Mouse (Mus musculus) heart, postnatal 10 days (tissue): Measurements from ENCODE around the gene Rab14. TPM values are rescaled to one million over a fixed set of nuclear protein-coding genes. Genes with fewer than 3 reads are reported as not detected.

ENCODE experiments used
- DNase-seq, 2 experiments: peaks; one replicate each; pipeline ENCODE4 v3.0.0; 2021
- intact Hi-C: fragments of 180-260 bp; cut with DNase I; formaldehyde crosslinking; loops from one replicate; pipeline ENCODE4 v1.15.1; 2025
- total RNA-seq, 2 experiments: library from RNA; stranded (reverse); gene quantifications; 2 replicates each; pipeline ENCODE4 v1.2.3; 2021

Gene Rab14
- 100 to 1,000 TPM; 154 to 160 TPM for total RNA-seq

GRCm38 (mm10) chr2:35200898-35201668 is at the start of gene Rab14:
Rab14 (minus strand) TSS chr2:35201120.
- intact Hi-C loops = no loop called here

GRCm38 (mm10) chr2:35247763-35248162 is 46.8 kb upstream of the Rab14 start:
- DNase-seq = no peak
- intact Hi-C loops = no loop called here

More at GRCm38 (mm10) chr2:35200898-35201668, at the start of gene Rab14:
- DNase-seq = peak; percentile 100

GRCm38 (mm10) chr2:35244241-35244640 is 43.3 kb upstream of the Rab14 start:
- no peak for DNase-seq
- intact Hi-C loops = no loop called here

- DNase-seq = peak in 1 of 2 experiments; percentile 26
- intact Hi-C loops = no loop called here
These were observed 34.1 kb upstream of the Rab14 start for GRCm38 (mm10) chr2:35235021-35235420.

GRCm38 (mm10) chr2:35233898-35234297 is 33.0 kb upstream of the Rab14 start:
- intact Hi-C loops = no loop called here
- no peak for DNase-seq

- intact Hi-C loops = no loop called here
- DNase-seq = no peak
These were observed 31.9 kb upstream of the Rab14 start for GRCm38 (mm10) chr2:35232595-35233445.

GRCm38 (mm10) chr2:35231871-35232270 is 31.0 kb upstream of the Rab14 start:
- peak; percentile 55 to 64 for DNase-seq
- intact Hi-C loops = no loop called here

GRCm38 (mm10) chr2:35230215-35230614 is 29.3 kb upstream of the Rab14 start:
- no peak for DNase-seq
- intact Hi-C loops = no loop called here

GRCm38 (mm10) chr2:35228145-35228544 is 27.2 kb upstream of the Rab14 start:
- DNase-seq = no peak
- intact Hi-C loops = no loop called here

GRCm38 (mm10) chr2:35224285-35224684 is 23.4 kb upstream of the Rab14 start:
- DNase-seq = no peak
- intact Hi-C loops = no loop called here

GRCm38 (mm10) chr2:35222822-35223391 is 22.0 kb upstream of the Rab14 start:
- DNase-seq = no peak
- intact Hi-C loops = no loop called here

GRCm38 (mm10) chr2:35218736-35219135 is 17.8 kb upstream of the Rab14 start:
- DNase-seq = no peak
- intact Hi-C loops = no loop called here

- DNase-seq = no peak
- intact Hi-C loops = loop anchor here (2.0 kb wide), 1 partner anchor 42 kb away; no protein-coding TSS in a partner anchor
These were observed 15.8 kb upstream of the Rab14 start for GRCm38 (mm10) chr2:35216701-35217100.

GRCm38 (mm10) chr2:35215363-35215762 is 14.4 kb upstream of the Rab14 start:
- DNase-seq = no peak
- intact Hi-C loops = no loop called here

- peak; percentile 89 to 92 for DNase-seq
- intact Hi-C loops = loop anchor here (1.0 kb wide), 1 partner anchor 55 kb away; no protein-coding TSS in a partner anchor
These were observed 14.0 kb upstream of the Rab14 start for GRCm38 (mm10) chr2:35214881-35215358.

- intact Hi-C loops = no loop called here
- DNase-seq = no peak
These were observed 12.5 kb upstream of the Rab14 start for GRCm38 (mm10) chr2:35213345-35213910.

GRCm38 (mm10) chr2:35211681-35212080 is 10.8 kb upstream of the Rab14 start:
- intact Hi-C loops = no loop called here
- no peak for DNase-seq

GRCm38 (mm10) chr2:35208931-35209665 is 8.2 kb upstream of the Rab14 start:
- intact Hi-C loops = no loop called here
- DNase-seq = no peak

- intact Hi-C loops = no loop called here
- no peak for DNase-seq
These were observed 7.1 kb upstream of the Rab14 start for GRCm38 (mm10) chr2:35208054-35208453.

- intact Hi-C loops = no loop called here
- DNase-seq = peak in 1 of 2 experiments; percentile 24
These were observed 5.8 kb upstream of the Rab14 start for GRCm38 (mm10) chr2:35206761-35207160.
